Mouse (Mus musculus): ENCODE measurements around the gene Sufu.

Gene Sufu

DNA sequence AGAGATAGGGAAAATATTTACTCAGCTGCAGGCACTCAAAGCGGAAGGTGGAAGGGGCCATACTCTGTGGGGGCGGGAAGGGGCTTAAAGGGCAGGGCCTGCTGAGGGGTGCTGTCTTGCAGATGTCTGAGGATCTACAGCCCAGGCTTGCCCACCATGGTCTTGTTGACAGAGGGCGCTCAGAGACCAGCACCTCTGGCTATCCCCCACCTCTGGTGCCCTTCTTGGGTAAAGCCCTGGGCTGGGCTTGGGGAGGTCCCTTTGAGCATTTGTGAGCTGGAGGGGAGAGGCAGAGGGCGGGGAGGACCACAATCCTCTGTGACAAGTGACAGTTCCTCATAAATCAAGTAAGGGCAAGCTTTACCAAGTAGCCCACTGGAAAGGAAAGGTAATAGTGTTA is 136.4 kb downstream of the Sufu start:
- DNase-seq = no peak

DNA sequence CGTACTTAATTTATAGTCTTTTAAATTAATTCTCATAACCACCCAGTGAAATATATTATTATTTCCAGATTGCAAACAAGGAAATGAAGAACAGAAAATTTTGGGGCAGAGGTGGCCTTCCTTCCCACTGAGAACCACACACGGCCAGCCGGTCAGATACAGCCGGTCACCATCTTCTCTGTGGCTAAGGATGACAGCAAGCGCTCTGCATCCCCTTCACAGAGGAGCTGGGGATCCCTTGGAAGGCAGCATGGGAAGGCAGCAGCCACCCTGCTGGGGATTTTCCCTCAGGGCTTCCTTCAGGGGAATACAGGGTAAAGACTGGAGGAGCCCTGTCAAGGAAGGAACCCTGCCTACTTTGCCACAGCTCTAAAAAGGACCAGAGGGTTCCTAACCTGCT is 136.8 kb downstream of the Sufu start:
- DNase-seq = no peak

GRCm38 (mm10) chr19:46534542-46535098 is 137.9 kb downstream of the Sufu start:
- no peak for DNase-seq

DNA sequence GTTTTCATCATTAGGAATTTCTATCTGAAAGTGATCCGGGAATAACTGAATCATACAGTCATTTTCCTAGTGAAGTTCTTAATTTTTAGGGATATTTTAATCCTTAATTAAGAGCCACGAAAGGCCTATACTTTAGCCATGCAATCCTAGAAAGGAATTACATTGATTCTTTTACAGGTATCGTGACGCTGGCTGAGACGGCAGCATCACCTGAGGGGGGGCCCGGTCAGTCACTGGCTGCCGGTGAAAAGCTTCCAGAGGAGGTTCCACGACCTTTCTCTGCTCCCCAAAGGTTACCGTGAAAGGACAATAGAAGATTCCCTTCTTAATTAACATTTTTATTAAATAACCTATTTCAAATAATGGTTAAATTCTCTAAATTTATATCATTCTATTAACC is 140.7 kb downstream of the Sufu start:
- no peak for DNase-seq

GRCm38 (mm10) chr19:46538213-46538612 is 141.5 kb downstream of the Sufu start:
- DNase-seq = no peak

Measured in B cell, adult 2 months (primary cell).